Mouse (Mus musculus) left cerebral cortex, postnatal 10 days (tissue): ENCODE data around the gene Mpdu1. TPM values are rescaled to one million over a fixed set of nuclear protein-coding genes. Genes with fewer than 3 reads are reported as not detected.
"Not testable (repeated sequence)": the region's sequence is repeated elsewhere in the genome, so short reads cannot be mapped to it uniquely, and the experiment has no call there.

Experiments
- DNase-seq, 2 experiments: peaks; one replicate each; pipeline ENCODE4 v3.0.0; 2021 to 2022; ENCODE audit warnings: low spot score in 2 of 2, mixed read lengths in 1 of 2; ENCODE audit errors: extremely low spot score in 1 of 2
- intact Hi-C: fragments of 180-260 bp; cut with DNase I; formaldehyde crosslinking; loops from one replicate; pipeline ENCODE4 v1.15.1; 2025
- total RNA-seq, 2 experiments: library from RNA; stranded (reverse); gene quantifications; 2 replicates each; pipeline ENCODE4 v1.2.3; 2021

Gene Mpdu1
- 10 to 100 TPM; 87.3 to 95.6 TPM for total RNA-seq

- intact Hi-C loops = no loop called here
- DNase-seq = peak; percentile 94 to 98
Observed at GRCm38 (mm10) chr11:69662213-69662966, at the start of gene Mpdu1. Gene Mpdu1, minus strand, starts transcription at chr11:69662642.

GRCm38 (mm10) chr11:69711082-69711481 is 48.6 kb upstream of the Mpdu1 start:
- DNase-seq = no peak
- intact Hi-C loops = no loop called here

GRCm38 (mm10) chr11:69710470-69710869 is 48.0 kb upstream of the Mpdu1 start:
- no peak for DNase-seq
- intact Hi-C loops = no loop called here

- no peak for DNase-seq
- intact Hi-C loops = no loop called here
Observed at GRCm38 (mm10) chr11:69709554-69710446, 47.4 kb upstream of the Mpdu1 start.

- DNase-seq = no peak
- intact Hi-C loops = no loop called here
Observed at GRCm38 (mm10) chr11:69708614-69709265, 46.3 kb upstream of the Mpdu1 start.

GRCm38 (mm10) chr11:69707873-69708381 is 45.5 kb upstream of the Mpdu1 start:
- no peak for DNase-seq
- intact Hi-C loops = no loop called here

DNA sequence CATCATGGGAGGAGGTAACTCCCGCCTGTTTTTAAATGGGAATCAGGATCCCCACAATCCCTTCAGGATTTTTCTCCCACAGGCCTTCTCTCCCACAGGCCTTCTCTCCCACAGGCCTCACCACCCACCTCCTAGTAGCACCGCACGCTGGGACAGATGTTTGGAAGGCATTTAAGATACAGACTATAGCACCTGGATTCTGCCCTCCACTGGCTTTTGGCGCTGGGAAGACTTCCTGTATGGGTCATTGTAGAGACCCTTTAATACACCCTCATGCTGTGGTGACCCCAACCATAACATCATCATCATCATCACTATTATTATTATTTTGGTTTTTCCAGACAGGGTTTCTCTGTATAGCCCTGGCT is 45.0 kb upstream of the Mpdu1 start:
- DNase-seq = no peak
- intact Hi-C loops = no loop called here

DNA sequence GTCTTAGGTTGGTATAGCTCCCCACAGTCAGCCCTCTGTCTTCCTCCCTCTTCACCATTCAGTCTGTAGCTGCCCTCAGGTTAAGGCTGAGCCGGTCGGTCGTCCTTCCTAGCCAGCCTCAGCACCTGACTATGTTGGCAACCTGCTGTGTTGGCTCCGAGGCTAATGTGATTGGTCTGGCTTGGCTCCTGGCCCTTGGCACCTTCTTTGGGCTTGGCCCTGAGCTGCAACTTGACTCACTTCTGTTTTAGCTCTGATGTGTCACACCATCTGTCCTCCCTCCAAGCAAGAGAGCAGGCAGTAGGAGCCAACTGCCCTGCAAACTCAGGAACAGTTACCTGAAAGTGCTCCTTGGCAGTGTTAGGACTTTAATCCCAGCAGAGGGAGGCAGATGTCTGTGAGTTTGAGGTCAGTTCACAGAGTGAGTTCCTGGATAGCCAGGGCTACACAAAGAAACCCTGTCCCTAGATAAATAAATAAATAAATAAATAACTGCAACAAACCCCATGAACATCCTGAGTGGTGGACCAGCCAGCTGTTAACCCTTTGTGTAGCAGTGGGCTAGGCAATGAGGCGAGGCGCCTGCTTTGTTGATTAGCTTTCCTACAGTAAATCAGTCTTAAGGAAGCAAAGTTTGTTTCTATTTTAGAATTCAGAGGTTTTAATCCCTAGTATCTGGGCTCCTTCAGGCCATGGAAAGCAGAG is 44.5 kb upstream of the Mpdu1 start:
- peak in 1 of 2 experiments; percentile 68 for DNase-seq
- intact Hi-C loops = no loop called here

GRCm38 (mm10) chr11:69704613-69705010 is 42.2 kb upstream of the Mpdu1 start:
- no peak for DNase-seq
- intact Hi-C loops = no loop called here

GRCm38 (mm10) chr11:69703814-69704612 is 41.6 kb upstream of the Mpdu1 start:
- DNase-seq = no peak
- intact Hi-C loops = no loop called here

GRCm38 (mm10) chr11:69703381-69703780 is 40.9 kb upstream of the Mpdu1 start:
- DNase-seq, intact Hi-C loops: not testable (repeated sequence)

GRCm38 (mm10) chr11:69702886-69703285 is 40.4 kb upstream of the Mpdu1 start:
- DNase-seq, intact Hi-C loops: not testable (repeated sequence)

DNA sequence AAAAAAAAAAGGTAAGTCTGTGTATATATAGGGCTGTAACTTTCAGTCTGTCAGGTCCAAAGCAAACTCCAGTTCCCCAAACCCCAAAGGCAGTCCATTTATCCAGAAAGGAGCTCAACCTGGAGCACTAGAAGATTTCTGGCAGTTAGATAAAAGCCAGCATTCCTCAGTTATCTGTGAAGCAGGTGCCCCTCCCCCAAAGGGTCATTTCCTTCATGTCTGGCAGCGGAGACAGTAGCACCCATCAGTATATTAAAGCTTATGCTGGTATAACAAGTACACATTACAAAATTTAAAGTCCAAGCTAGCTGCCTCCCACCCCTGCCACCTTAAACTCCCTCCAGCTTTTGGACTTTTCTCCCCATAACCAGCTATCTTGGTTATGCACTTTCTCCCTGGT is 37.2 kb upstream of the Mpdu1 start:
- intact Hi-C loops = no loop called here
- no peak for DNase-seq

DNA sequence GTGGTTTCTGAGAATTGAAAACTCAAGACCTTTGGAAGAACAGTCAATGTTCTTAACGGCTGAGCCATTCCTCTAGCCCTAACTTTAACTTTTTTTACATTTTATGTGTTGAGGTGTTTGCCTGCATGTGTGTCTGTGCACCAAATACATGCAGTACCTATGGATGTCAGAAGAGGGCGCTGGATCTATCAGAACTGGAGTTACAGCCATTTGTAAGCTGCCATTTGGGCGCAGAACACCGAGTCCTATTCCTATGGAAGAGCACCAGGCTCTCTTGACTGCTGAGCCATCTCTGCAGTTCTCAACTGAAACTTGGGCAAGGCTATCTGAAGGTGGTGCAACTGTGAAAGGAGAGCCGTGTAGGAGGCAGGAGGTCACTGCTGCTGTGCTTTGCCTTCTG is 36.1 kb upstream of the Mpdu1 start:
- intact Hi-C loops = no loop called here

GRCm38 (mm10) chr11:69697396-69697795 is 35.0 kb upstream of the Mpdu1 start:
- DNase-seq = no peak
- intact Hi-C loops = no loop called here

More for the DNA sequence above, 36.1 kb upstream of the Mpdu1 start:
- DNase-seq = no peak

GRCm38 (mm10) chr11:69695361-69696181 is 33.1 kb upstream of the Mpdu1 start, which contains the start of the genes Tnfsf12 and Tnfsfm13:
Gene Tnfsf12, minus strand, starts transcription at chr11:69695849.
Gene Tnfsfm13, minus strand, starts transcription at chr11:69696098.
- intact Hi-C loops = no loop called here
- DNase-seq = peak in 1 of 2 experiments; percentile 87

GRCm38 (mm10) chr11:69695046-69695360 is 32.6 kb upstream of the Mpdu1 start:
- intact Hi-C loops = no loop called here
- no peak for DNase-seq
